12 mouse cellular contexts compared by ENCODE assay signal in genomic region chr5:136292971-136293418, GRCm38 (mm10). TPM values are rescaled to one million over a fixed set of nuclear protein-coding genes. Genes with fewer than 3 reads are reported as not detected.
DNase-seq lines count a peak whose midpoint lies in the region; ATAC-seq and TF ChIP-seq lines count a peak whose summit lies in the region.
"Had no signal": no experiment of that assay in that cellular context is flagged by ENCODE, and none has a peak within 500 bp of the region (broad histone marks: within the 10 kb centered on the region; RNA-seq: fewer than 3 reads in every experiment).

No protein-coding gene starts in this region.

- no peak overlapping the region for H3K9ac ChIP-seq in kidney, embryonic 15.5 days
- no peak overlapping the region for H3K9ac ChIP-seq in forebrain, embryonic 15.5 days (replicated peaks)
- no peak overlapping the region for H3K9ac ChIP-seq in lung, postnatal 0 days (replicated peaks; ENCODE audit: low read depth)
- H3K9ac ChIP-seq: neural tube, embryonic 12.5 days had no signal

- no peak overlapping the region for H3K4me3 ChIP-seq in kidney, embryonic 15.5 days (replicated peaks)
- H3K4me3 ChIP-seq in forebrain, embryonic 15.5 days: no peak overlapping the region
- no peak overlapping the region for H3K4me3 ChIP-seq in lung, postnatal 0 days (ENCODE audit: low read depth, low read length)
- H3K4me3 ChIP-seq: neural tube, embryonic 12.5 days had no signal

- no peaks in the 10 kb centered on the region for H3K4me1 ChIP-seq in kidney, embryonic 15.5 days
- peaks cover 40% of the 10 kb centered on the region for H3K4me1 ChIP-seq in forebrain, embryonic 15.5 days
- no peaks in the 10 kb centered on the region for H3K4me1 ChIP-seq in lung, postnatal 0 days (ENCODE audit: insufficient read depth, low read depth, low read length)

- no peaks in the 10 kb centered on the region for H3K9me3 ChIP-seq in kidney, embryonic 15.5 days (replicated peaks)
- H3K9me3 ChIP-seq in forebrain, embryonic 15.5 days: no peaks in the 10 kb centered on the region
- H3K9me3 ChIP-seq in lung, postnatal 0 days (ENCODE audit: low read length): no peaks in the 10 kb centered on the region
- H3K9me3 ChIP-seq: neural tube, embryonic 12.5 days had no signal

- peak; percentile 17 for DNase-seq in kidney, adult 11 months
- peak; percentile 69 for DNase-seq in brain, embryonic 14.5 days (ENCODE audit: low read depth)
- DNase-seq in layer of hippocampus, adult 9-11 months: peak; percentile 45
- no peak for DNase-seq in lung, postnatal 0 days (ENCODE audit: low spot score)
- no peak for DNase-seq in frontal cortex, postnatal 14 days (ENCODE audit: low spot score in 2 of 2)
- DNase-seq: adrenal gland, adult 2 months; lung, postnatal 36 days; thymus, postnatal 4 days had no signal

- no peak overlapping the region for H3K27ac ChIP-seq in kidney, embryonic 15.5 days
- peak overlapping the region; percentile 71 for H3K27ac ChIP-seq in forebrain, embryonic 15.5 days (replicated peaks)
- no peak overlapping the region for H3K27ac ChIP-seq in lung, postnatal 0 days (ENCODE audit: low read length)
- H3K27ac ChIP-seq: neural tube, embryonic 12.5 days had no signal

- TF ChIP-seq EP300 in lung, postnatal 0 days (IDR thresholded peaks at IDR 0.05): no peak

- H3K36me3 ChIP-seq in kidney, embryonic 15.5 days: peaks cover 81% of the 10 kb centered on the region
- H3K36me3 ChIP-seq in forebrain, embryonic 15.5 days: no peaks in the 10 kb centered on the region; the same call in 1 of the 2 replicates
- H3K36me3 ChIP-seq in lung, postnatal 0 days (ENCODE audit: insufficient read depth, low read length): no peaks in the 10 kb centered on the region; the same call in 1 of the 2 replicates

- TF ChIP-seq POLR2A in brain, embryonic 14.5 days (IDR thresholded peaks at IDR 0.05; ENCODE audit: borderline replicate concordance, extremely low read depth, insufficient read depth, insufficient read length, poor library complexity, severe bottlenecking): no peak

- no peaks in the 10 kb centered on the region for H3K27me3 ChIP-seq in kidney, embryonic 15.5 days
- H3K27me3 ChIP-seq in forebrain, embryonic 15.5 days: no peaks in the 10 kb centered on the region
- H3K27me3 ChIP-seq in lung, postnatal 0 days (replicated peaks; ENCODE audit: insufficient read depth, low read length): no peaks in the 10 kb centered on the region
- H3K27me3 ChIP-seq: neural tube, embryonic 12.5 days had no signal

- 63% methylated on average over 4 of the region's 4 CpGs for WGBS in kidney, embryonic 15.5 days
- WGBS in forebrain, embryonic 15.5 days: 46% methylated on average over 4 of the region's 4 CpGs
- WGBS in lung, postnatal 0 days: 74% methylated on average over 4 of the region's 4 CpGs

- no peak overlapping the region for H3K4me2 ChIP-seq in kidney, embryonic 15.5 days
- no peak overlapping the region for H3K4me2 ChIP-seq in forebrain, embryonic 15.5 days (replicated peaks)
- no peak overlapping the region for H3K4me2 ChIP-seq in lung, postnatal 0 days (replicated peaks; ENCODE audit: low read depth, low read length)
- H3K4me2 ChIP-seq: neural tube, embryonic 12.5 days had no signal

- no peak for ATAC-seq in kidney, embryonic 15.5 days (replicated peaks; ENCODE audit: low FRiP score)
- ATAC-seq in forebrain, embryonic 15.5 days (replicated peaks): peak; percentile 46; the same call in 1 of the 2 replicates
- no peak for ATAC-seq in lung, postnatal 0 days
- ATAC-seq: inflammation-experienced regulatory T-cells, adult 6 months had no signal

- TF ChIP-seq CTCF in brain, embryonic 14.5 days (IDR thresholded peaks at IDR 0.05; ENCODE audit: borderline replicate concordance, extremely low read depth, insufficient read depth, insufficient read length): no peak
- TF ChIP-seq CTCF in lung, postnatal 0 days (IDR thresholded peaks at IDR 0.05): no peak

RNA-seq across cellular contexts. Expression of gene Sh2b2, which starts 46.6 kb away (rescaled TPM):
- polyA plus RNA-seq in kidney, embryonic 15.5 days (2015; fragmentation: Nextera tagmentation; extraction: Ambion mirVana): 5.0 and 5.2 TPM in 2 replicates
- polyA plus RNA-seq in brain, embryonic 14.5 days (2012; rRNA removed): 58.4 and 59.1 TPM in 2 replicates
- polyA plus RNA-seq in forebrain, embryonic 15.5 days (2015; fragmentation: Nextera tagmentation; extraction: Ambion mirVana): 29.0 and 30.0 TPM in 2 replicates
- polyA plus RNA-seq in lung, postnatal 0 days (2015; fragmentation: Nextera tagmentation; extraction: Ambion mirVana): 1.5 and 1.8 TPM in 2 replicates

Comparison
In these comparisons a context has a peak if more than half of its experiments do, and no peak if none do; other contexts are left out.
1. DNase-seq: peak in kidney, adult 11 months (single experiment), brain, embryonic 14.5 days (single experiment) and layer of hippocampus, adult 9-11 months (single experiment); none in lung, postnatal 0 days (single experiment) and frontal cortex, postnatal 14 days (0 of 2).